Mouse (Mus musculus): ENCODE measurements around the gene Asic1. TPM values are rescaled to one million over a fixed set of nuclear protein-coding genes. Genes with fewer than 3 reads are reported as not detected.
A peak's percentile ranks its signal among the peaks of the same experiment; 100 is the strongest.

Asic1 gene
- polyA plus RNA-seq, 1 experiment from 2014 or later: 66.0 TPM

- Histone ChIP-seq H3K27ac (ENCODE audit: low read depth, low read length) (peak within 1 kb of the TSS; percentile 53; the same call in 1 of the 2 replicates), H3K4me1 (ENCODE audit: control insufficient read depth, insufficient read depth, low read length) (peaks cover 3% of the 10 kb centered on the region; the same call in 1 of the 2 replicates), H3K27me3 (ENCODE audit: control insufficient read depth, insufficient read depth, low read length) (no peaks in the 10 kb centered on the region), H3K4me2 (ENCODE audit: low read depth, low read length) (no peak within 1 kb of the TSS), H3K36me3 (ENCODE audit: control insufficient read depth, insufficient read depth, low read length) (peaks cover 31% of the 10 kb centered on the region), H3K9me3 (ENCODE audit: control insufficient read depth, low read length) (no peaks in the 10 kb centered on the region), H3K4me3 (ENCODE audit: low read depth, low read length) (no peak within 1 kb of the TSS), H3K9ac (replicated peaks; ENCODE audit: low read depth, low read length) (no peak within 1 kb of the TSS)
- no peak; the same call in 1 of the 2 replicates for ATAC-seq (ENCODE audit: low read depth)
- WGBS: 59% methylated on average over 26 of the region's 26 CpGs
Measured at GRCm38 (mm10) chr15:99717386-99718334, 47.5 kb downstream of the Asic1 start, which contains the start of gene Gpd1. Gene Gpd1, plus strand, starts transcription at chr15:99717515.

- no peak for ATAC-seq (ENCODE audit: low read depth)
- no peaks in the 10 kb centered on the region for H3K27me3 ChIP-seq (ENCODE audit: control insufficient read depth, insufficient read depth, low read length)
- H3K27ac ChIP-seq (ENCODE audit: low read depth, low read length): no peak overlapping the region
- no peaks in the 10 kb centered on the region for H3K9me3 ChIP-seq (ENCODE audit: control insufficient read depth, low read length)
- H3K4me2 ChIP-seq (ENCODE audit: low read depth, low read length): no peak overlapping the region
- 86% methylated on average over 9 of the region's 9 CpGs for WGBS
- H3K36me3 ChIP-seq (ENCODE audit: control insufficient read depth, insufficient read depth, low read length): peaks cover 22% of the 10 kb centered on the region
- peaks cover 3% of the 10 kb centered on the region; the same call in 1 of the 2 replicates for H3K4me1 ChIP-seq (ENCODE audit: control insufficient read depth, insufficient read depth, low read length)
- H3K9ac ChIP-seq (replicated peaks; ENCODE audit: low read depth, low read length): no peak overlapping the region
- no peak overlapping the region for H3K4me3 ChIP-seq (ENCODE audit: low read depth, low read length)
Measured at GRCm38 (mm10) chr15:99718461-99719021, 48.4 kb downstream of the Asic1 start.

- Histone ChIP-seq H3K4me3 (ENCODE audit: low read depth, low read length) (no peak overlapping the region), H3K4me1 (ENCODE audit: control insufficient read depth, insufficient read depth, low read length) (peaks cover 10% of the 10 kb centered on the region), H3K4me2 (ENCODE audit: low read depth, low read length) (no peak overlapping the region), H3K36me3 (ENCODE audit: control insufficient read depth, insufficient read depth, low read length) (peaks cover 12% of the 10 kb centered on the region), H3K27me3 (ENCODE audit: control insufficient read depth, insufficient read depth, low read length) (no peaks in the 10 kb centered on the region), H3K9me3 (ENCODE audit: control insufficient read depth, low read length) (no peaks in the 10 kb centered on the region), H3K9ac (replicated peaks; ENCODE audit: low read depth, low read length) (no peak overlapping the region), H3K27ac (ENCODE audit: low read depth, low read length) (no peak overlapping the region)
- ATAC-seq (ENCODE audit: low read depth): no peak
- WGBS: 77% methylated on average over 8 of the region's 8 CpGs
Measured at GRCm38 (mm10) chr15:99719865-99720264, 49.7 kb downstream of the Asic1 start.

GRCm38 (mm10) chr15:99721921-99722743, 52.0 kb downstream of the Asic1 start:
- no peak overlapping the region for H3K4me3 ChIP-seq (ENCODE audit: low read depth, low read length)
- no peak overlapping the region for H3K9ac ChIP-seq (replicated peaks; ENCODE audit: low read depth, low read length)
- ATAC-seq (ENCODE audit: low read depth): no peak
- H3K27me3 ChIP-seq (ENCODE audit: control insufficient read depth, insufficient read depth, low read length): no peaks in the 10 kb centered on the region
- no peaks in the 10 kb centered on the region for H3K9me3 ChIP-seq (ENCODE audit: control insufficient read depth, low read length)
- peaks cover 13% of the 10 kb centered on the region for H3K4me1 ChIP-seq (ENCODE audit: control insufficient read depth, insufficient read depth, low read length)
- no peak overlapping the region for H3K27ac ChIP-seq (ENCODE audit: low read depth, low read length)
- H3K36me3 ChIP-seq (ENCODE audit: control insufficient read depth, insufficient read depth, low read length): peaks cover 12% of the 10 kb centered on the region
- H3K4me2 ChIP-seq (ENCODE audit: low read depth, low read length): no peak overlapping the region
- 81% methylated on average over 25 of the region's 25 CpGs for WGBS

GRCm38 (mm10) chr15:99723120-99723514, 52.9 kb downstream of the Asic1 start:
- Histone ChIP-seq H3K27me3 (ENCODE audit: control insufficient read depth, insufficient read depth, low read length) (no peaks in the 10 kb centered on the region), H3K36me3 (ENCODE audit: control insufficient read depth, insufficient read depth, low read length) (peaks cover 19% of the 10 kb centered on the region), H3K27ac (ENCODE audit: low read depth, low read length) (peak overlapping the region; percentile 55), H3K4me2 (ENCODE audit: low read depth, low read length) (no peak overlapping the region), H3K4me1 (ENCODE audit: control insufficient read depth, insufficient read depth, low read length) (peaks cover 13% of the 10 kb centered on the region), H3K9me3 (ENCODE audit: control insufficient read depth, low read length) (no peaks in the 10 kb centered on the region), H3K4me3 (ENCODE audit: low read depth, low read length) (no peak overlapping the region), H3K9ac (replicated peaks; ENCODE audit: low read depth, low read length) (no peak overlapping the region)
- 63% methylated on average over 10 of the region's 10 CpGs for WGBS
- no peak for ATAC-seq (ENCODE audit: low read depth)

GRCm38 (mm10) chr15:99723515-99724291, 53.5 kb downstream of the Asic1 start:
- Histone ChIP-seq H3K9me3 (ENCODE audit: control insufficient read depth, low read length) (no peaks in the 10 kb centered on the region), H3K36me3 (ENCODE audit: control insufficient read depth, insufficient read depth, low read length) (peaks cover 19% of the 10 kb centered on the region), H3K4me3 (ENCODE audit: low read depth, low read length) (no peak overlapping the region), H3K4me2 (ENCODE audit: low read depth, low read length) (no peak overlapping the region; the same call in 1 of the 2 replicates), H3K27me3 (ENCODE audit: control insufficient read depth, insufficient read depth, low read length) (no peaks in the 10 kb centered on the region), H3K4me1 (ENCODE audit: control insufficient read depth, insufficient read depth, low read length) (peaks cover 13% of the 10 kb centered on the region), H3K9ac (replicated peaks; ENCODE audit: low read depth, low read length) (no peak overlapping the region), H3K27ac (ENCODE audit: low read depth, low read length) (peak overlapping the region; percentile 70)
- WGBS: 18% methylated on average over 11 of the region's 11 CpGs
- ATAC-seq (ENCODE audit: low read depth): no peak

GRCm38 (mm10) chr15:99724292-99725021, 54.3 kb downstream of the Asic1 start:
- H3K27me3 ChIP-seq (ENCODE audit: control insufficient read depth, insufficient read depth, low read length): no peaks in the 10 kb centered on the region
- H3K9me3 ChIP-seq (ENCODE audit: control insufficient read depth, low read length): no peaks in the 10 kb centered on the region
- WGBS: 10% methylated on average over 16 of the region's 16 CpGs
- H3K9ac ChIP-seq (replicated peaks; ENCODE audit: low read depth, low read length): peak overlapping the region; percentile 37
- H3K4me1 ChIP-seq (ENCODE audit: control insufficient read depth, insufficient read depth, low read length): peaks cover 13% of the 10 kb centered on the region
- H3K4me3 ChIP-seq (ENCODE audit: low read depth, low read length): peak overlapping the region; percentile 89
- peak; percentile 25; the same call in 1 of the 2 replicates for ATAC-seq (ENCODE audit: low read depth)
- peak overlapping the region; percentile 70 for H3K27ac ChIP-seq (ENCODE audit: low read depth, low read length)
- peaks cover 24% of the 10 kb centered on the region for H3K36me3 ChIP-seq (ENCODE audit: control insufficient read depth, insufficient read depth, low read length)
- peak overlapping the region; percentile 56 for H3K4me2 ChIP-seq (ENCODE audit: low read depth, low read length)
